Mouse (Mus musculus) lung, embryonic 15.5 days (tissue): ENCODE measurements at regions not wholly inside any gene's neighbourhood (a gene's known extent, or its start where the extent isn't known, plus 50 kb on each side); places are given as distances from the start of the nearest gene placed in this dataset.
A peak's percentile ranks its signal among the peaks of the same experiment; 100 is the strongest.

Source experiments
- ATAC-seq: fragments of 200-750 bp; cut with Nextera tagmentation; 2 replicates; pipeline ENCODE4 v1.8.0; 2017; ENCODE audit warnings: moderate number of reproducible peaks, borderline replicate concordance; ENCODE audit not compliant: low FRiP score, low TSS enrichment; ENCODE audit errors: extremely low read depth
- H3K27ac ChIP-seq: fragments of 300-500 bp; sonication (generic); 2 replicates; pipeline ENCODE4 v1.5.1; 2015; ENCODE audit warnings: moderate library complexity, mild to moderate bottlenecking, inconsistent platforms
- H3K27me3 ChIP-seq: fragments of 300-500 bp; sonication (generic); 2 replicates; pipeline ENCODE4 v1.6.1; 2015; ENCODE audit warnings: inconsistent platforms
- H3K36me3 ChIP-seq: fragments of 300-500 bp; sonication (generic); 2 replicates; pipeline ENCODE4 v1.6.1; 2015; ENCODE audit warnings: inconsistent platforms
- H3K4me1 ChIP-seq: fragments of 300-500 bp; sonication (generic); 2 replicates; pipeline ENCODE4 v1.6.1; 2015; ENCODE audit warnings: inconsistent platforms
- H3K4me2 ChIP-seq: fragments of 300-500 bp; sonication (generic); 2 replicates; pipeline ENCODE4 v1.6.1; 2015; ENCODE audit warnings: inconsistent platforms, mild to moderate bottlenecking, moderate library complexity
- H3K4me3 ChIP-seq: fragments of 300-500 bp; sonication (generic); 2 replicates; pipeline ENCODE4 v1.5.1; 2015; ENCODE audit warnings: mild to moderate bottlenecking, inconsistent platforms
- H3K9ac ChIP-seq: fragments of 300-500 bp; sonication (generic); 2 replicates; pipeline ENCODE4 v1.6.1; 2015; ENCODE audit warnings: inconsistent platforms
- H3K9me3 ChIP-seq: fragments of 300-500 bp; sonication (generic); 2 replicates; pipeline ENCODE4 v1.6.1; 2016; ENCODE audit warnings: inconsistent platforms
- WGBS: fragments of 180-500 bp; shearing (Covaris S2); methylation state at CpG from one replicate; pipeline ENCODE4 v1.1.7; 2015; 5-methylcytosine and 5-hydroxymethylcytosine counted together

DNA sequence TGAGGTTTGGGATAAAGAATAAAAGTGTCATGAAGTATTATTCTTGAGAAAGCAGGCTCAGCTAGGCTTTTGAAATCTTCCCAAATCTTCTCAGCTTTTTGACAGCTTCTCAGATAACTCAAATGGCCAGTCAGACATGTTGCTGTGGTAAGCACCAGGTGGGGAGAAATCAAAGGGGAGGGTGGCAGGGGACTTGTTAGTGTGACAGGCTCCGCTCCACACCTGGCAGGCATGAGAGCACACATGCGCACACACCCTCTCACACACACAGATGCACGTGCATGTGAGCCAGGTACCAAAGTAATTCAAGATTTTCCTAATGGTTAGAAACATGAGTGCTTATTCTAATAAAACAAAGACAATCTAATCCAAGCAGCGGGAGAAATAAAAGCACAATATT, 236.1 kb downstream of the 1700129C05Rik start:
- Histone ChIP-seq H3K27ac (no peak overlapping the region), H3K4me1 (no peaks in the 10 kb centered on the region), H3K4me2 (no peak overlapping the region), H3K9me3 (no peaks in the 10 kb centered on the region), H3K9ac (no peak overlapping the region), H3K36me3 (no peaks in the 10 kb centered on the region), H3K27me3 (no peaks in the 10 kb centered on the region), H3K4me3 (no peak overlapping the region)
- ATAC-seq, result no peak
- WGBS, result 63% methylated on average over 4 of the region's 4 CpGs

GRCm38 (mm10) chr14:58868176-58868949, 274.3 kb downstream of the 1700129C05Rik start:
- H3K4me2 ChIP-seq, result no peak overlapping the region
- ATAC-seq, result no peak
- no peak overlapping the region for H3K27ac ChIP-seq
- H3K9me3 ChIP-seq, result no peaks in the 10 kb centered on the region
- 56% methylated on average over 14 of the region's 14 CpGs for WGBS
- H3K4me1 ChIP-seq, result peaks cover 11% of the 10 kb centered on the region; the same call in 1 of the 2 replicates
- H3K4me3 ChIP-seq, result no peak overlapping the region
- H3K9ac ChIP-seq, result no peak overlapping the region
- no peaks in the 10 kb centered on the region for H3K27me3 ChIP-seq
- H3K36me3 ChIP-seq, result no peaks in the 10 kb centered on the region

GRCm38 (mm10) chr14:58867396-58868107, 275.1 kb downstream of the 1700129C05Rik start:
- no peak overlapping the region for H3K9ac ChIP-seq
- ATAC-seq, result no peak
- H3K4me1 ChIP-seq, result peaks cover 11% of the 10 kb centered on the region; the same call in 1 of the 2 replicates
- H3K36me3 ChIP-seq, result no peaks in the 10 kb centered on the region
- H3K4me2 ChIP-seq, result no peak overlapping the region
- H3K27me3 ChIP-seq, result no peaks in the 10 kb centered on the region
- 30% methylated on average over 13 of the region's 13 CpGs for WGBS
- H3K4me3 ChIP-seq, result no peak overlapping the region
- H3K9me3 ChIP-seq, result no peaks in the 10 kb centered on the region
- H3K27ac ChIP-seq, result no peak overlapping the region

GRCm38 (mm10) chr14:58854871-58855270, 287.8 kb downstream of the 1700129C05Rik start:
- H3K27me3 ChIP-seq, result no peaks in the 10 kb centered on the region
- ATAC-seq, result no peak
- H3K9me3 ChIP-seq, result no peaks in the 10 kb centered on the region
- H3K4me3 ChIP-seq, result no peak overlapping the region
- WGBS, result 52% methylated on average over 4 of the region's 4 CpGs
- H3K4me2 ChIP-seq, result no peak overlapping the region
- no peak overlapping the region for H3K27ac ChIP-seq
- no peaks in the 10 kb centered on the region for H3K36me3 ChIP-seq
- H3K4me1 ChIP-seq, result no peaks in the 10 kb centered on the region
- no peak overlapping the region for H3K9ac ChIP-seq

DNA sequence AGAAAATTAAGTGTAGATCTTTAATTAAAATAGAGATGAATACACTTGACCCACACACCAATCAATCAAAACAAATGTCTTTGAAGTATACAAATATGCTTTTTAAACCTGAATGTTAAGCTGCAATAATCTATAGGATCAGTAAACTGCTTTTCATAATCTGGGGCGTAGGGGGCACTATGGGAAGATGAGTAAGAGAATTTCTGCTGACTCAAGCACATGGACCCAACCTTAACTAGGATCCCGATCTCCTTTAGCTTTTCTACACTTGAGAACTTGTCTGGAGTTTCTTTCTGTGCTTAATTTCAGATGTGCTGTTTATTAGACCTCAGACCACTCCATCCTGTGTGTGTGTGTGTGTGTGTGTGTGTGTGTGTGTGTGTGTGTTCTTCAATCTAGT, 298.1 kb downstream of the 1700129C05Rik start:
- H3K9ac ChIP-seq, result no peak overlapping the region
- WGBS, result 83% methylated on average over 2 of the region's 2 CpGs
- ATAC-seq, result no peak

GRCm38 (mm10) chr14:58842196-58842886, 300.4 kb downstream of the 1700129C05Rik start:
- Histone ChIP-seq H3K27ac (no peak overlapping the region), H3K9ac (no peak overlapping the region), H3K4me3 (no peak overlapping the region), H3K4me2 (no peak overlapping the region), H3K36me3 (no peaks in the 10 kb centered on the region), H3K27me3 (no peaks in the 10 kb centered on the region), H3K4me1 (no peaks in the 10 kb centered on the region), H3K9me3 (no peaks in the 10 kb centered on the region)
- ATAC-seq, result no peak
- 85% methylated on average over 1 of the region's 1 CpGs for WGBS

More for the DNA sequence above, 298.1 kb downstream of the 1700129C05Rik start:
- Histone ChIP-seq H3K27me3 (no peaks in the 10 kb centered on the region), H3K4me3 (no peak overlapping the region), H3K27ac (no peak overlapping the region), H3K9me3 (no peaks in the 10 kb centered on the region), H3K4me2 (no peak overlapping the region), H3K36me3 (no peaks in the 10 kb centered on the region), H3K4me1 (no peaks in the 10 kb centered on the region)

DNA sequence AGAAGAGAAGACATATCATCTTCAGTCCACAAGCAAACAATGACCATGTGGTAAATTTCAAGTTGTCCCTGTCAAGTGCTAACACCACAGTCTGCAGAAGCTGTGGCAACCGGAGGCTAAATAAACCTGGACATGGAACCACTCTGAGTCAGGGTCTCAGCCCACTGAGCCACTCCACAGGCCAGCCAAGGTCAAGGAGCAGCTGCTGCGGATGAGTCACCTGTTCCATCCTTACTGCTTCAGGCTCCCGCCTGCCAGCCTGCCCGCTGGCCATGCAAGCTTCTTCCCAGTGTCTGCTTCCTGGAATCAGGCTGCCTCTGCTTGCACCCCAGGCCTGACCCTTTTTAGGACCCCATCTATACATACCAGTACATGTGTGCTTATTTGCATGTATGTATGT, 319.8 kb downstream of the 1700129C05Rik start:
- Histone ChIP-seq H3K4me3 (no peak overlapping the region), H3K9me3 (no peaks in the 10 kb centered on the region), H3K4me1 (no peaks in the 10 kb centered on the region), H3K27ac (no peak overlapping the region), H3K27me3 (no peaks in the 10 kb centered on the region), H3K9ac (no peak overlapping the region), H3K4me2 (no peak overlapping the region), H3K36me3 (no peaks in the 10 kb centered on the region)
- 59% methylated on average over 4 of the region's 4 CpGs for WGBS
- ATAC-seq, result no peak

- Histone ChIP-seq H3K4me1 (no peaks in the 10 kb centered on the region), H3K27me3 (no peaks in the 10 kb centered on the region), H3K9ac (no peak overlapping the region), H3K9me3 (no peaks in the 10 kb centered on the region), H3K4me2 (no peak overlapping the region), H3K4me3 (no peak overlapping the region), H3K36me3 (no peaks in the 10 kb centered on the region), H3K27ac (no peak overlapping the region)
- 68% methylated on average over 10 of the region's 10 CpGs for WGBS
- ATAC-seq, result no peak
These were observed 324.7 kb downstream of the 1700129C05Rik start for GRCm38 (mm10) chr14:58817961-58818504.

GRCm38 (mm10) chr14:58816540-58816876, 326.2 kb downstream of the 1700129C05Rik start:
- ATAC-seq, result no peak
- Histone ChIP-seq H3K36me3 (no peaks in the 10 kb centered on the region), H3K9me3 (no peaks in the 10 kb centered on the region), H3K4me2 (no peak overlapping the region), H3K27ac (no peak overlapping the region), H3K27me3 (no peaks in the 10 kb centered on the region), H3K4me3 (no peak overlapping the region), H3K9ac (no peak overlapping the region), H3K4me1 (no peaks in the 10 kb centered on the region)
- WGBS, result 41% methylated on average over 1 of the region's 1 CpGs

GRCm38 (mm10) chr14:58815616-58816539, 326.8 kb downstream of the 1700129C05Rik start:
- no peak overlapping the region for H3K9ac ChIP-seq
- ATAC-seq, result no peak
- H3K4me3 ChIP-seq, result no peak overlapping the region
- WGBS, result 35% methylated on average over 11 of the region's 11 CpGs
- H3K9me3 ChIP-seq, result no peaks in the 10 kb centered on the region
- no peak overlapping the region for H3K4me2 ChIP-seq
- H3K36me3 ChIP-seq, result no peaks in the 10 kb centered on the region
- H3K4me1 ChIP-seq, result no peaks in the 10 kb centered on the region
- no peak overlapping the region for H3K27ac ChIP-seq
- no peaks in the 10 kb centered on the region for H3K27me3 ChIP-seq

- WGBS, result 54% methylated on average over 5 of the region's 5 CpGs
- Histone ChIP-seq H3K4me3 (no peak overlapping the region), H3K27ac (peak overlapping the region; percentile 67), H3K36me3 (no peaks in the 10 kb centered on the region), H3K4me1 (no peaks in the 10 kb centered on the region), H3K9ac (no peak overlapping the region), H3K9me3 (no peaks in the 10 kb centered on the region), H3K27me3 (no peaks in the 10 kb centered on the region), H3K4me2 (no peak overlapping the region)
- no peak for ATAC-seq
These were observed 330.1 kb downstream of the 1700129C05Rik start for GRCm38 (mm10) chr14:58812585-58812984.
